Mouse (Mus musculus): ENCODE results near the gene Zfp3.

- TF ChIP-seq CTCF (IDR thresholded peaks at IDR 0.05; ENCODE audit: low read depth, low read length): no peak
- TF ChIP-seq GATA2 (IDR thresholded peaks at IDR 0.05; ENCODE audit: borderline replicate concordance, low read depth, low read length): no peak
- no peak for TF ChIP-seq GATA1 (IDR thresholded peaks at IDR 0.05; ENCODE audit: borderline replicate concordance, low read length)
- TF ChIP-seq TAL1 (conservative IDR thresholded peaks at IDR 0.05; ENCODE audit: low read depth, low read length): no peak
Measured at GRCm38 (mm10) chr11:70747876-70748545, 16.0 kb upstream of the Zfp3 start.
